Mouse (Mus musculus) left cerebral cortex, postnatal 14 days (tissue): ENCODE results near the gene Slc7a1. TPM values are rescaled to one million over a fixed set of nuclear protein-coding genes. Genes with fewer than 3 reads are reported as not detected.

Experiments
- DNase-seq, 2 experiments: peaks; one replicate each; pipeline ENCODE4 v3.0.0; 2021 to 2022; ENCODE audit warnings: low spot score in 2 of 2, mixed read lengths in 1 of 2
- intact Hi-C: fragments of 180-260 bp; cut with DNase I; formaldehyde crosslinking; loops from one replicate; pipeline ENCODE4 v1.15.1; 2025
- total RNA-seq, 2 experiments: library from RNA; stranded (reverse); gene quantifications; 2 replicates each; pipeline ENCODE4 v1.2.3; 2021

Slc7a1 gene
- total RNA-seq, 2 experiments from 2014 or later, result 47.9 to 50.6 TPM

DNA sequence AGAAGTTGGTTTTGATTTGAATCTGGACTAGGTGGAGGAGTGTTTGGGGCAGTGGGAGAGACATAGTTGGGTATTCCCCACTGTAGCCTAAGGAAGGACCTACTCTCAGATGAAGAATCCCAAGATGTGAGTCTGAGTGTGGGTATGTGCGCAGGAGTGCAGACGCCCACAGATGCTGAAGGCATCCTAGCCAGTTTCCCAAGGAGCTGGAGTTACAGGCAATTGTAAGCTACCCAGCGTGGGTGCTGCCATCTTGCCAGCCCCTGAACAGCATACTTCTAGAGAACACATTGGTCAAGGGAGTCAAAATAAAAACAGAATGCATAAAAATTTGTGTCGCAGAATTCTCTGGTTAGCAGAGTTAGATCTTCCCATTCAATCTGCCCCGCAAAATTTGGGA, 117.1 kb downstream of the Slc7a1 start:
- intact Hi-C loops, result no loop called here
- peak in 1 of 2 experiments; percentile 32 for DNase-seq

DNA sequence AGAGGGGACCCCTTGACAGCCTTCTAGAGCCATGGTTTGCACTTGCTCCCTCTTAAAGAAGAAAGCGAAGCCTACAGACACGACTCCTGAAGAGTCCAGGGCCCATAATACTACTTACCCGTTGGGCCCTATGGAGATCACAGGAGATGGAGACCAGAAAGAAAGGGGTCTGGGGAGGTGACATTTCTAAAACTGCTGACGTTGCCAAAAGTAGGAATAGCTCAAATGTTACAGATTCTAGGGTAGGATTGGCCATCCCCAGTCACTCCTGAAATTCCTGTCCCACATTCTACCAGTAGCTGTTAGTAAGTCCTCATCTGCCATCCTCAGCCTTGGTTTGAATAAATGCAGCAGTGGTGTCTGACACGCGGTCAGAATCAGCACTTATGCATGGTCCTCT, 117.6 kb downstream of the Slc7a1 start:
- intact Hi-C loops, result no loop called here

DNA sequence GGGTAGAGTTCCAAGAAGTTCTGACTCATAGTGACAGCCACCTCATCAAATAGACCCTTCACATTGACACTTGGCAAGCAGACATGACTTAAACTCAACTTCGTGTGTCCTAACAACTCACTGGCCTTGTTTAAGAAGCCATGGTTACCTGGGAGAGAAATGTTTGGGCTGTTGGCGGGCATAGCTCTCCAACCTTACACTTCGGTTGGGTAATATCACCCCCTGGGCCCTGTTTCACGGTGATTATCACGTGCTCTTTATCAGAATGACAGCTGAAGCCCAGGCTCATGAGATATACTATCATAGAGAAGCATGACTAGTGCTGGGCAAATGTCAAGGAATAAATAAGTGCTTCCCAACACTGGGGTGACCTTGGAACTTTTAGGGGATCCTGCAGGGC, 119.4 kb downstream of the Slc7a1 start:
- DNase-seq, result no peak
- intact Hi-C loops, result no loop called here

More for the DNA sequence above, 117.6 kb downstream of the Slc7a1 start:
- no peak for DNase-seq

DNA sequence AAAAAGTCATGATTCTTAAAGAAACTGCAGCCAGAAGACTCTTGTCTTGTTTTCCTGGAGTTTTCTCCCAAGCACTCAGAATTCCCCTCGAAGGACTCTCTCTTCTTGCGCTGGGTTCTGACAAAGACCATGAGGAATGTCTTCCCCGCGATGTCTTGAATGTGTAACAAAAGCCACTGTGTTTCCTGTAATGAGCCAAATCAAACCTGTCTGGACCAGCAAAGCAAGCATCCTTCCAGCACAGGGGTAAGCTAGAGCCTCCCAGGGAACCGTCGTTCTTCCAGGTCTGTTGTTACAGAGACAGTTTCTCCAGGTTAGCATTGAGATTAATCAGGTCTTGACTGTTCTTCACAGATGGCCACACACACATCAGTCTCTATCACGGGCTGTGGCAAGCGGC, 121.5 kb downstream of the Slc7a1 start:
- intact Hi-C loops, result no loop called here

More for the DNA sequence above, 121.5 kb downstream of the Slc7a1 start:
- DNase-seq, result no peak

Other genes starting within 250 kb of the Slc7a1 start
- gene Ubl3, start 152.9 kb upstream of the Slc7a1 start, total RNA-seq, result 100 to 1,000 TPM; 177 to 179 TPM